ENCODE assay signal across 17 mouse cellular contexts in genomic region chr6:64293761-64294160, GRCm38 (mm10).
"Had no signal": no experiment of that assay in that cellular context is flagged by ENCODE, and none has a peak within 500 bp of the region (broad histone marks: within the 10 kb centered on the region; RNA-seq: fewer than 3 reads in every experiment).

No protein-coding gene starts in this region.

- H3K4me3 ChIP-seq: neural tube, embryonic 12.5 days; neural tube, embryonic 13.5 days; neural tube, embryonic 15.5 days; stomach, embryonic 15.5 days had no signal

- H3K27ac ChIP-seq: neural tube, embryonic 12.5 days; neural tube, embryonic 13.5 days; neural tube, embryonic 15.5 days; stomach, embryonic 15.5 days; stomach, postnatal 0 days had no signal

- DNase-seq: retina, postnatal 1 day; right cerebral cortex, adult 18-20 months; right cerebral cortex, postnatal 14 days; right cerebral cortex, postnatal 25 days; right cerebral cortex, postnatal 4 days; spleen, adult 18-20 months; thymus, adult 18-20 months; thymus, adult 2 months; thymus, postnatal 14 days; thymus, postnatal 25 days; thymus, postnatal 36 days; thymus, postnatal 4 days had no signal

- H3K9me3 ChIP-seq: neural tube, embryonic 12.5 days; neural tube, embryonic 13.5 days; neural tube, embryonic 15.5 days; stomach, embryonic 15.5 days had no signal

- H3K4me2 ChIP-seq: neural tube, embryonic 12.5 days; neural tube, embryonic 13.5 days; neural tube, embryonic 15.5 days; stomach, embryonic 15.5 days had no signal

- H3K27me3 ChIP-seq: neural tube, embryonic 12.5 days; neural tube, embryonic 13.5 days; neural tube, embryonic 15.5 days; stomach, embryonic 15.5 days had no signal

- H3K9ac ChIP-seq: neural tube, embryonic 12.5 days; neural tube, embryonic 13.5 days; neural tube, embryonic 15.5 days; stomach, embryonic 15.5 days had no signal

- H3K4me1 ChIP-seq: neural tube, embryonic 12.5 days; neural tube, embryonic 13.5 days; neural tube, embryonic 15.5 days; stomach, embryonic 15.5 days had no signal

- H3K36me3 ChIP-seq: neural tube, embryonic 12.5 days; neural tube, embryonic 13.5 days; neural tube, embryonic 15.5 days; stomach, embryonic 15.5 days had no signal
